Mouse (Mus musculus) induced T-regulatory cell, adult 2 months (primary cell): ENCODE data around the gene Ap2s1.

Source experiments
- DNase-seq: peaks from one replicate; pipeline ENCODE4 v3.0.0-alpha.2; 2012; ENCODE audit warnings: low read depth

The Ap2s1 gene

DNA sequence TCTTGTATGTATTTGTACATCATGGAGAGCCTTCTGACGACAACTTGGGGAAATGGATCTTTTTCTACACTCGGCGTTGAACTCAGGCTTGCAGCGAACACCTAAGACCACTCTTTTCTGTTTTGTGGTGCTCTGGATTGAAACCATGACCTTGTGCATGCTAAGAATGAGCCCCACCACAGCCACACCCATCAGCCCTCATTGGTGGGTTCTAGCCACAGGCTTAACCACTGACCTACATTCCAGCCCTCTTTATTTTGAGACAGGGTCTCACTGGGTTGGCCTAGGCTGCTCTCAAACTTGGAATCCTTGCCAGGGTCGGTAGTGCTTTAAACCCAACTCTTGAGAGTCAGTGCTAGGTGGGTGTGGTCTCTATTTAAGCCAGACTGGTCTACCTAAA, 56.7 kb downstream of the Ap2s1 start:
- no peak for DNase-seq
